Mouse (Mus musculus) frontal cortex, postnatal 10 days (tissue): ENCODE results near the gene Tex261.
A peak's percentile ranks its signal among the peaks of the same experiment; 100 is the strongest.
"Not testable (repeated sequence)": the region's sequence is repeated elsewhere in the genome, so short reads cannot be mapped to it uniquely, and the experiment has no call there.

ENCODE experiments used
- DNase-seq, 2 experiments: peaks; one replicate each; pipeline ENCODE4 v3.0.0; 2022; ENCODE audit warnings: low spot score in 2 of 2, mixed read lengths in 1 of 2

Tex261 gene

DNA sequence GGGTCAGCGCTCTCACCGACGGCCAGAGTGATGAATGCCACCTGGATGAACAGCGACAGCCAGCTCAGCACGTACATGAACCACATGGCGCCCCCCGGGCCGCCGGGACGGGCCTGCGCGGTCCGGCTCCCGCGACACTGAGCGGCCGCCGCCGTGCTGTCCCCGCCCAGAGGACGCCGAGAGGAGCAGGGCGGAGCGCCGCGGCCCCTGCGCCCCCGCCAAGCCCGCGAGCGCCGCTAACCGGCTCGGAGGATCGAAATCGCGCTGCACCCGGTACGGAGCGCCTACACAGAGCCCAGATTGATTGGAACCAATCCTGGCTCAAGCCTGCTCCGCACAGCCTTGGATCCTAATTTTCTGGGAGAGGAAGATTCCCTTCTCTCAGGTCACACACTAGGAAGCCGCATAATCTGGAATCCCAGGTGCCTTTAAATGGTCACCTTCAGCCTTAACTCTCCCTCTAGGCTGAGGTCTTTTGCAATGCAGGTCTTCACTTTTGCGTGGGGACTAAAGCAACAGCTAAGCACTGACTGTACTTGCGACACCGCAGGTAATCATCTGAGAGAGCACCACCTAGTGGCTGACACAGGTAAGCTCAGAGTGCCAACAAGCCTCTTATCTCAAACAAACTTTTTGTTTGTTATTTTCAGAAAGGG is at the start of gene Tex261:
Gene Tex261, minus strand, starts transcription at position 176 of the 656 bp plus-strand sequence.
- peak; percentile 77 to 87 for DNase-seq

DNA sequence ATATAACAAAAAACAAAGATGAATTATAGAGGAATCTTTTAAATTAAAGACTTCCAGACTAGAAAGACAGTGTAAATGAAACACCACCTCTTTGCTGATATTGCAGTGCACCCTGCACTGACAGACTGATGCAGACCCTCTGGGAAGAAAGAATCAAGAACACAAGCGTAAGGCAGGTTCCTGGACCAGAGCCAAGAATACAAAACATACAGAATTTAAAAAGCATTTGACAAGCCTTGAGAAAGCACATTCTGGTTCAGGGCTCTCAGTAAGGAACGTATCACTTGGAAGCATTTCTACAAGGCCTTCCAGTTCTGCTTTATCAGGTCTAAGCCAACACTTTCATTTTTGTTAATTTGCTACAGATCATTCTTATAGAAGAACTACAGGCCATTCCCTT is 46.2 kb upstream of the Tex261 start:
- no peak for DNase-seq

DNA sequence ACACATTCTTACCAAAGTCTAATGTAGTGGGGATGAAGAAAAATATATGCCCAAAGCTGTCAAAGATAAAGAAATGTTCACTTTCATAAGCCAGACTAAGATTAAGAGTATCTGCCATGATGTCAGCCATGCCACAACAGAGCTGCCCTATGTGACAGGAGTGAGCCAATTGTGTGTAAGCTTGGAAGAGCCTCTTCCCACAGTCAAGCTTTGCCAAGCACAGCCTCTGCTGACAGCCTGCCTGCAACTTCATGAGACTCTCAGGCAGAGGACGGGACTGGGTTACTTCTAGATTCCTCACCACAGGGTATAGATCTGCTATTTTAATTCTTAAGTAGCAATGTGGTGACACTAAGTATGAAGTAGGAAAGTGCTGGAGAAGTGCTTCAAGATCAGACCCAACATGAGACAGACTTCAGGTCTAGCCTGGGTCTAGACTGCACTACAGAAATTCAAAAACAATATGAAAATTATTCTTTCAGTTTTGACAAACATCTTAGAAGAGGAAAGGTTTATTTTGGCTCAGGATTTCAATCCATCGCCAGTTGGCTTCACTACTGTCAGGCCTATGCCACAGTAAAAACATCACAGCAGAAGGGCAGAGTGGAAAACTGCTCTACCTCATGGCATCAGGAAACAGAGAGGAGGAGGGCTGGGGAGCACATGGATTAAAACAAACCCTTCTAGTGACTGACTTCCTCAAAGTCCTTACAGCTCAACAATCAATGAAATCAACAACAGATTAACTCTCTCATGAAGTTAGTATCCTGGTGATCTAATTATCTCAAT is 45.3 kb upstream of the Tex261 start:
- no peak for DNase-seq

DNA sequence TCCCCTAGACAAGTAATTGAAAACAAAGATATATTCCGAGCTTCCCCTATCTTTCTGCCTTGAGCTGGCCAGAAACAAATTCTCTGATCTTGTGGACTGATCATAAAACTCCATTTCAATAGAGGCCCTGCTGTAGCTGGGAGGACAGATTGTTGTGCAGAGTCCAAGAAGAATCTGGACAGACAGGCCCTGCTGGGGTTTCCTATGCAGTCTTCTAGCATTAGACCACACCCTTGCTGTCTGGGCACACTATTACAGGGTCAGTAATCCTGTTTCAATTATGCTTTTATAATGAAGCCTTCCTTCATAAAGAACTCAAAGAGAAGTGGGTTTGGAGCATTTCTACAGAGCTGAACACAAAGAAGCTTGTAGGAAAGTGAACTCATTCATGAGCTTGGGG is 43.4 kb upstream of the Tex261 start:
- no peak for DNase-seq

DNA sequence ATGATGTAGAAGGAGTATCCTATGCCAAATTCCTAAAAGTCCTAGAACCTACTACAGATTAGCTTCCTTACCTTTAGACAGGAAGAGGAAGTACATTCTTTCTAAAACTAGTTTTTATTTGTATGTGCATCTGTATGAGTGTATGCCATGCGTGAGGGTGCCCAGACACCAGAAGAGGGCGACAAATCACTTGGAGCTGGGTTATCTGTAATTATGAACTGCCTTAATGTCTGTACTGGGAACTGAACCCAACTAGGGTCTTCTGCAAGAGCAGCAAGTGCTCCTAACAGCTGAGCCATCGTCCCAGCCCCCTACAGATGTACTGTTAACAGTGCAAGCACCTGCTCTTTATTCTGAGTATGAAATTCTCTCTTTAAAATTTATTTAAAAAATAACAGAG is 40.2 kb upstream of the Tex261 start:
- no peak for DNase-seq

DNA sequence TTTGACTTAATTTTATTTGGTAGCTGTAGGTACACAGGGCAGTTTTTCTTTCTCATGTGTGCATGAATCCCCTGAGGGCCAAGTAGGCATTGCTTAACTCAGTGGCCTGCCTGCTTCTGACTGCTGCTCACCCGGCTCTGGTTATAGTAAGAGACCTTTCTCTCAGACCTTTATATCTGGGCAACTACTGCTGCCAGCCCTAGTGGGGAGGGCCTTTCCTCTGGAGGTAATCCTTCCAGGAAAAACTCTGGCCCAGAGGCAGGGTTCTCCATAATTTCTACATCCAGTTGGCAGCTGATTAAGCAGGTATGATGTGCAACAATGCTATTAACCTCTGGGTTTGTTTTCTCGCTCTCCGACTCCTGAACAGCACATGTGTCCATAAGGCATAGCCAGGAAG is 27.2 kb upstream of the Tex261 start:
- no peak for DNase-seq

DNA sequence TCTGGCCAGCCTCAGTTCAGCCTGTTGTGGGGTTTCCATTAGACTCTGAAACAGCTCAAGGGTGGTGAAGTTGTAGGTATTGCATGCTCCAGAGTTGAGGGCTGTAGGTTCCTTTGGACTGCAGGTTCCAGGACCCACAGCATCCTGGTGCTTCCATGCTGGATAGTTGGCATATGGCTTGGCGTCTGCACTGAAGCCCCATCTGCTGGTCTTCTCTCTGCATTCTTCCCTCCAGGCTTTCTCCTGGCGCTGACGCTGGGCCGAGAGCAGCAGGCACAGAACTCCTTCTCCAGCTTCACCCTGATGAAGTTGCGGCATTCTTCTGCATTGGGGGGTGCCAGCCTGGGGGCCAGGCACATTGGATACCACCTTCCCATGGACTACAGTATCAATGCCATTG is 26.4 kb upstream of the Tex261 start:
- no peak for DNase-seq

DNA sequence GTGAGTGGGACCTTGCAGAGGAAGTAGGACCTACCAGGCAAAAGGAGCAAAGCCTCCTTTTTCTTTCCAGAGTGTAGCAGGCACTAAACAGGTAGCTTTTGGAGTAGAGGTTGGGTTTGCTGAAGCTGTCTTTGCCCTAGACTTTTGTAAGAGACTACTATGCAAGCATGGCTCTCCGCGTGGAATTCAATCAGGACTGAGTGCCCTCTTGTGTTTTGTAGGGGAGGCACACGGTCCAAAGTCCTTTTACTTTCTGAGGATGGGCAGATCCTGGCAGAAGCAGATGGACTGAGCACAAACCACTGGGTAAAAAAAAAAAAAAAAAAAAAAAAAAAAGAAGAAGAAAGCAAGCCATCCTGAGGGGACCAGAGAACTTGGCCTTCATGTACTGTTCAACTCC is 21.1 kb upstream of the Tex261 start:
- no peak for DNase-seq

DNA sequence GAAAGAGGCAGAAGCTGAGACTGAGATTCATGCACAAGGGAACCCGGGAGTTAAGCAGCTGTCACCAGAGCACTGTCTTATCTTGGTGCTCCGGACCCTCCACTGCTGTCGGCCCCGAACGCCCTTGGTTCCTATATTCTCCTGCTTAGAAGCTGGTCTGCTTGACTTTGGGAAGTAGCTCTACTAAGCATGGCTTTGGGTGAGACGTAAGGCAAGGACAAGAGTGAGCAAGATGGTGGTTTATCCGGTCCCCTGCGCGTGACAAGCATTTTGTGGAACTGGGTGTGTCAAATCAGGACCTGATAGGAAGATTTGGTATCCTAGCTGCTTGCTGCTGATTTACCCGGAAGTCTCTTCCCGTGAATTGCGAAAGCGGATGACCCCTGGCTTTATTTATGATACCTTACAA is 19.9 kb upstream of the Tex261 start:
- no peak for DNase-seq

DNA sequence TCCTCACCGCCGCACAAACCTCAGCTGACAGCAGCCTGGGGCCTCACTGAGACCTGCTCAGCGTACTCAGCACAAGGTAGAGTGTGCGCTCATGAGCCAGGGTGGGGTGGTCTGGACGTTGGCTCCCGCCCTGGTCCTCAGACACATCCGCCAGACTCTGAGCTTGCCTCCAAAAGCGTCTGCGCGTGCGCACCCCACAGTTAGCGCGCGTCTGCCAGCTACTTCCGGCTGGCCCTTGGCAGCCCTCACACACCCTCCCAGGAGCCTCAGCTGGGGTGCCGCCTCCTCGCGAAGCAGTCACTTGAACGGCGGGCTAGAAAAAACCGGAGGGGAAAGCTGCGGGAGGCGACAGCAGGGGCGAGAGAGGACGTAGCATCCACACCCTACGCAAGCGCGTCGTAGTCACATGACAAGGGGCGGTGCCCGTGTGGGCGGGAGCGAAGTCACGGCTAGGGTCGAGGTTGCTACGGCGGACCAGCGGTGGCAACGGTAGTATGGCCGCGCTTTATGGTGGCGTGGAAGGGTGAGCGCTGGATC is 19.2 kb upstream of the Tex261 start, which contains the start of gene Nagk:
Gene Nagk, plus strand, starts transcription at position 223 of the 537 bp plus-strand sequence.
- DNase-seq, result peak; percentile 91 to 94

DNA sequence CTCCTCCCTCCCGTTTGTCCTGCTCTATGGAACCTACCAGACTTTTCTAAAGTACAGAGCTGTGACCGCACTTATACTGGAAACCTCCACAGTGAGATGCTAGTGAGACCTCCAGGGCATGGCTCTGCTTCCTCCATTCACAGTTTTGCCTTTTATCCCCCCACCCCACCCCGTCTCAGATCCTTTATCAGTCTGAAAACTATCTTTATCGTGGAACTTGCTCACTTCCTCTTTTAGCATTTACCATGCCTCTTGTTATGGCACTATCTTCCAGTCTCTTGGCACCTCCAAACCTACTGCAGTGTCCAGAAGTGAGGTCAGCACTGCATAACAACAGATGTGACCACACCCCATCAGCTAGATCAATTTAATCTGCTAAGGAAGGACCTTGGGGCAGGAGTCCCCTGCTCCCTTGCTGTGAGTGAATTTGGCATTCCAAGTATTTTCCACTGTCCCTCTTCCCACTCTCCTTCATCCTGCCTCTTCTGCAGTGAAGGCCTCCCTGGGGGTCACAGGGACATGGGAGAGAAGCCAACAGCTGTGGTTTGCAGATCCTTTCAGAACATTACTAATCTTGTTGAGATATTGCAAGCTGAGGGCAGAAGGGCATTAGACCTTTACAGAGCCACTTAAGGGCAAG is 15.8 kb upstream of the Tex261 start:
- no peak for DNase-seq

DNA sequence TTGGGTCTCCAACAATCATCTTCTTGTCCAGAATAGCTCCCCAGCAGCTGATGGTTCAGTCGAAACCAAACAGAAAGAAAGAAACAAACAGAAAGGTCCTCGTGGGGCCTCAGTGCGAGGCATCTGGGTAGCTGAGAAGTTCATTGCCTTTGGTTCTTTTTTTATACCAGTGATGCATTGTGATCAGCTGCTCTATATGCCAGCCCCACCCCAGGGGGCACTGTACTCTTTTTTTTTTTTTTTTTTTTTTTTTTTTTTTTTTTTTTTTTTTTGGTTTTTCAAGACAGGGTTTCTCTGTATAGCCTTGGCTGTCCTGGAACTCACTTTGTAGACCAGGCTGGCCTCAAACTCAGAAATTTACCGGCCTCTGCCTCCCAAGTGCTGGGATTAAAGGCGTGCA is 14.9 kb upstream of the Tex261 start:
- DNase-seq, result not testable (repeated sequence)

DNA sequence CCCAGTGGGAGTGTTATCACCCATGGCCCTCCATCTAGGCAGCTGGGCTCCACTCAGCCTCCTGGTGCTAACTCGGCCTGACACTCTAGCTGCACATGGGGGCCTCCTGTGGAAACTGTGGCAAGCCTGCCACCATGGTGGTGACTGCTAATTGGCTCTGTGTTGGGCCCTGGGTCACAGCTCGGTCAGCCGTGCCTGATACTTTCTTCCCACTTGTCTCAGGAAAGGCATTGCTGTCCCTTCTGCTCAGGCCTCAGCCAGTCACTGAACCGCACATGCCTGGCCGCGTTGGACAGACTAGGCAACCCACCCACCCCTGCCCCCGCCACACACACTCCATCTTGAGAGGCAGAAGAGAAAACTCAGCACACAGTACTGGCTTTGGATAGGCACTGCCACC is 12.9 kb upstream of the Tex261 start:
- no peak for DNase-seq

DNA sequence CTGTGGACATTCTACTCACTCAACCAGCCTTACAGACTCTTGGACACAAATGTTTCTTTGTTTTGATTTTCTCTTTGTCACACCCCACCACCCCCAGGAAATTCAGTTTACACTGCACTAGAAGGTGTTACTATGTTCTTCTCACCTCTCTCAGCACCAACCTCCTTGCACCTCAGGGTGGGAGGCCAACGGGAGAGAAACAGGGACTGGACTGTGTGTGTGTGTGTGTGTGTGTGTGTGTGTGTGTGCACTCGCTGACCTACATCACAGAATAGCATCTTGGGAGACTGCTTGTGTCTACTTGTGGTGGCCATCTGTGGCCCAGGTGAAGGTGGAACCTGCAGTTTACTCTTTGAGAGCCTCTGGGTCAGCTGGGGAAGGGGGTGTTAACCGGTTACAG is 10.8 kb upstream of the Tex261 start:
- DNase-seq, result no peak

DNA sequence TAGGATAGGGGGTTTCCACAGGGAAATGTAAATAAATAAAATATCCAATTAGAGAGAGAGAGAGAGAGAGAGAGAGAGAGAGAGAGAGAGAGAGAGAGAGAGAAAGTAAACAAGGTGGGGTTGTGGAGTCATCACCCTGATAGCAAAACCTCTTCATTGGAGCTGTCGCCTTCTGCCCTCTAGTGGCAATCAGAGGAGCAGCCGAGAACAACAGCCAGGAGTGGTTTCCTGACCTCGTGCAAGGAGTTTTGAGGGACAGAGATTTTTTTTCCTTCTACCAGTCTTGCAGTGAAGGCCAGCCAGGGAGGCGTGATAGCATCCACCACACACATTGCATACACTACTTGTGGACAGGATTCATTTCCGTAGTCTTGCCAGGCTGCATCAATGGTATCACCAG is 3.4 kb upstream of the Tex261 start:
- no peak for DNase-seq

DNA sequence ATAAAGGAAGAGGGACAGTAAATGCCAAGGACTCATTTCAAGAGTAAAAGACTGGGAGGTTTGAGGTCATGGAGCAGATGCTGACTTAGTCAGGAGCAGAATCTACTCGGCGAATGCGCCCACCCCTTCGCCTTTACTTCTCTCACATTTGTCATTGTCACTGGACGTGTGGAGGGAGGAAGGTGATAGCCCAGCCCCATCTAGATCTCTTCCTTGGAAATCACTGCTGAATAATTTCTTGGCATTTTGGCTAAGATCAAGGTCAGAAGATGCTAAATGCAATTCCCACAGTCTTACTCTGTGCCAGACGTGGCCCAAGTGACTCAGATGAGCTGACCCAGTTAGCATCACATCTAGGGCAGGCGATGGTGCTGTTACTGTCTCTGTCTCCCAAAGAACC is 2.7 kb upstream of the Tex261 start:
- no peak for DNase-seq

DNA sequence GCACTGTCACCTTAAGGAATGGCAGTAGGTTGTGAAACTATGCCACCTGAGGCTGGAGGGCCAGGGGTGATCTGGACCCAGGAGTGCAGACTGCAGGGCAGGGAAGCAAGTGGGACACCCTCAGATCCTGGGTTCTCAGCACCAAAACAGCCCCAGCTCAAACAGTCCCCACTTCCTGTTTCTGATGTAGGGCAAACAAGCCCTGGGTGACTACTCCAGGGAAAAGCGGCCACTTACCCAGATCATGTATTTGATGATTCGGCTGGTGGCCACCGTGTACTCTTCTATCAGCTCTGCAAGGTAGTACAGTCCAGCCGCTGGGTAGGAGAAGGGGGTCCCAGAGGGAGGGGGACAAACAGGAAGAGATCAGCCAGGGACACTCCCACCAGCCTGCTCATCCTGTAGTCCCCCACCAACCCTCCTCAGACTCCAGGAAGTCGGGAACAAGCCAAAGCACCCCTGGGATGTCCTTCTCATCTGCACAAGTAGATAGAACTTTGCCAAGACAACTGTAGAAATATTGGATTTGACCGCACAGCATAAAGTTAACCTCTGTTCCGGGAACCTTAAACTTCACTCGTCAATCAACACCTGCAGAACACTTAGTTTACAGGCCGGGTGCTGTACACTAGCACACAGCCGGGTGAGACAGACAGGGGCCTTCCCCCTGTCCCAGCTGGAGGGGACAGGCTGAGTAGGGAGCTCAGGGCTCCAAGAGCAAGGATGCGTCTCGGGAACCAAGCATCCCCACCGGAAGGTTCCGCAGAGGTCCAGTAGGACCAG is 641 bp downstream of the Tex261 start:
- DNase-seq, result no peak

DNA sequence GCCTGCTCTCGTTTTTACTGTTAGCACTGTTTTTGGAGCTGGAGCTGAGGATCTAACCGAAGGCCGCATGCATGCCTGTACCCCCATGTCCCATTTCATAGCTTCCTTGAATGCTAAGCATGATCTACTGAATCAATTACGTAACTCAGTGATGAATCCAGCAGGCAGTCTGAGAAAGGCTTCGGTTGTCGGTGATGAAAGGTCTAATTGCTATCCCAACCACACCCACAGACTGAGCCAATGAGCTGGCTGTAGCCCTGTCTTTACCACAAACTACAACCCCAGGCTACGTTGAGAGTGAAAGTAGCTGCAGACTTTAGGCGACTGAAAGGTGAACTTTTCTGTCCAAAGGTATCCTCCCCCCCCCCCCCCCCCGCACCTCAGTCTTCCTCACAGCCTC is 1.5 kb downstream of the Tex261 start:
- DNase-seq, result no peak

DNA sequence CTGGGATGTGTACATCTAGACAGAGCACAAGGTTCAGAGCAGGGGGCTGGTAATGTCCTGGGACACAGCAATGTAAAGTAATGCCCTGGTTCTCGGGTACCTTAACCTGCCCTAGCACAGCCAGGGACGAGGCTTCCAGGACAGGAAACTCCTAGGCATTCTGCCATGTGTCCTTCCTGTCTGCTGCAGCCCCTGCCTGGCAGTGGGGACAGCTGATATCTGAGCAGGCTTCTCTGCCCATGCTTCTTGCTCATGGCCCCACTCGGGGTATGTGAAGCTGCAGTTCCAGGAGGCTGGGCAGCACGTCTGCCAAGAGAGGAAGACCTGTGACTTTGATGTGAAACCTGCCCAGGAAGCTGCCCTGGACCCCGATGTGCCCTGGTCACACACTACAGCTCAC is 7.1 kb downstream of the Tex261 start:
- DNase-seq, result no peak

DNA sequence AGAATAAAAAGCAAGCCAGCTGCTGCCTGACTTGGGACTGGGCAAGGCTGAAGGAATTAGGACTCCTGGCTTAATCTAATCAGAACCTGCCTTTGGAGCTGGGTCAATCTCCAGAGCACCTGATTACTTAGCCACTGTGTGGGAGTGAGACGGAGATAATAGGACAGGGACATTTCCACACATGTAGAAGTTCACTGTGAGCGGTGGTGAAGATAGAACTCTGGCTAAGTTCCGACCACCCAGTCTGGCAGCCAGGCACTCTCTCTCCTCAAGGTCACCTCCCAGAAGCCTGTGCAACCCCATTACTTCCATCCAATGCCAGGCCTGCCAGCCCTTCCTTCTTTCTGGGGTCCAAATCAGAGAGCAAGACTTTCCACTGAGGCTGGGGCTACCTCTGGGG is 8.6 kb downstream of the Tex261 start:
- DNase-seq, result no peak

DNA sequence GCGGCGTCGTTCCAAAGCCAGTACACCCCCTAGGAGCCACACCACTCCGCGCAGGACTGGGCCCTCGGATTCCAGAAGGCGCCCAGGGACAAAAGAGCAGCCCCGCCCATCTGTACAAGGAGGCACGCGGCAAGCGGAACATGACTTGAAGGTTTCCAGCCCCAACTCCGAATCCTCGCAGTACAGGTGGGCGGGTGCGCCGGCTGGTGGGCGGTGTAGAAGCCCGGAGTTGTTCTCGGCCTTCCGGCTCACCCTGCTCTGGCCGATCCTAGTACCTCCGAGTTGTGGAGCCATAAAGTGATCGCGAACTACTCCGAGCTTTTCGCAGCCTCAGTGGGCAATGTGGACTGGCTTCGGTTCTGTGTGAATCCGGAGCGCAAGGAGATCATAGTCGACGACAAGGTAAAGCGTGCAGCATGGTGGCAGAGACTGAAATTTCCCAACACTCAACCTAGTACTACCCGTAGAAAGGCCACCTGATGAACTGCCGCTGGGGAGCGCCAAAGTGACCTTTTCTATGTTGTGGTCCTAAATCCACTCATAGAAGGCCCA is 12.7 kb downstream of the Tex261 start:
- DNase-seq, result no peak

DNA sequence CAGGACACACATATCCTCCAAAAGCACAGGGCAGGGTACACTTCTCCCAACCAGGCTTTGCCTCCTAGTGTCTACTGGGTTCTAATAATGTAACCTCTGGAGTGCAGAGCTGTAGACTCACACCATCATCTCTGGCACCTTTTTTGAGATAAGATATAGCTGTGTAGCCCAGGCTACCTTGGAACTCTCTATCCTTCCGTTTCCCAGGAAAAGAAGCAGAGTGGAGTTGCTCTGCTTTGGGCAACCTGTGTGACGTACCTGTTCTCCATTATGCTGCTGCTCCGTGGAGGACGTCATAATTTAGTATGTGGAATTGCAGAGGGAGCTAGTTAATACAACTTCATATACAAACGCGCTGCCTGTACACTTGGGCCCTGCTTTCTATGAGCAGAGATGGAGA is 13.3 kb downstream of the Tex261 start, which contains the start of gene Ankrd53:
Gene Ankrd53, plus strand, starts transcription at position 301 of the 400 bp plus-strand sequence.
- DNase-seq, result no peak
